Mouse (Mus musculus) heart, adult 8-10 months (tissue): ENCODE data around the gene Actg1. TPM values are rescaled to one million over a fixed set of nuclear protein-coding genes. Genes with fewer than 3 reads are reported as not detected.

Source experiments
- DNase-seq: peaks from one replicate; pipeline ENCODE4 v3.0.0; 2022; ENCODE audit warnings: low spot score
- total RNA-seq, 4 experiments: library from RNA; stranded (reverse); gene quantifications; 2 replicates each; pipeline ENCODE4 v1.2.4; 2022

The Actg1 gene
- total RNA-seq: 100 to 1,000 TPM; 188 to 320 (median 251) TPM

DNA sequence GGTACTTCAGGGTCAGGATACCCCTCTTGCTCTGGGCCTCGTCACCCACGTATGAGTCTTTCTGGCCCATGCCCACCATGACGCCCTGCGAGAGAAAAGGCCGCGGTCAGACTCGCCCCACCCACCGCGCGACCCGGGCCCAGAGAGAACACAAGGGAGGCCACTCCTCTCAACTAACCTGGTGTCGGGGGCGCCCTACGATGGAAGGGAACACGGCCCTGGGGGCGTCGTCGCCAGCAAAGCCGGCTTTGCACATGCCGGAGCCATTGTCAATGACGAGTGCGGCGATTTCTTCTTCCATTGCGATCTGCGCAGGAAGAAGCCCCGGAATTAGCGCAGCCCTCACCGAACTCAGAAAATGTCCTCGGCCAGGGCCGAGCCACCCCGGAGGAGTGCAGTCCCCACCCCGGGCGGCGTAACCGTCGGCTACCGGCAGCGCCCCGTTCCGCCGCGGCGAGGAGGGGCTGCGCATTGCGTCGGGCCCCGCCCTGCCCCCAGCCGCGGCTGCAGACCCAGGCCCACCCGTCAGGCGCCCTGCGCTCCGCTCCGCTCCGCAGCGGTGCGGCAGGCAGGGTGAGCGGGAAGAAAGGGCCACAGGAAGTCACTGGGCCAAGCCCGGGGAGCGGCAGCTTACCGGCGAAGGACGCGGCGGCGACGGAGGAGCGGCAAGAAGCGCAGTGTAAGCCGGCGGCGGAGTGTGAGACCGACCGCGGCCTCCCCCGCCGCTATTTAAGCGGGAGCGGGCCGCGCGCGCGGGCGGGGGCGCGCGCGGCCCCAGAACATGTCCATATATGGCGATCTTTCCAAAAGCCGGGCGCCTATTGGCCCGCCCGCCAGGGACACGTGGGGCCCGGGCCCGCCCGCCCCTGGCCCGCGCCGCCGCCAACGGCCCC is at the start of gene Actg1:
Gene Actg1 (minus strand): TSS at position 752 of the 893 bp plus-strand sequence.
- DNase-seq: peak; percentile 85

DNA sequence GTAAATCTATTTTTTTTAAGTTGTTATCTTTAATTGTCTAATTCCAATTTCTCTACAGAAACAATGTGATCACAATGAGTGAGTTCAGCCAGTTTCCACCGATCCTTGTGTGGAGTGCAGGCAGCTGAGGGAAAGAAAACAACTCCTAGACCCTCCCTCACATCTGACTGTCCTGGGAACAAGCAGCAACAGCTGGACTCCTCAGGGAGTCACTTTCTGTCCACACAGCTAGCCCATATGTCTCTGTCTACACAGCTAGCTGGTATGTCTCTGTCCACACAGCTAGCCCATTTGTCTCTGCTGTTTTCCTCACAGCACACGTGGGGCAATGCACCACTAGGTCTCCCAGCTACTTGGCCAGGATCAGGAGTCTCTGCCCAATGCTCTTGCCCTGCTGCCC is 49.3 kb upstream of the Actg1 start:
- DNase-seq: no peak

DNA sequence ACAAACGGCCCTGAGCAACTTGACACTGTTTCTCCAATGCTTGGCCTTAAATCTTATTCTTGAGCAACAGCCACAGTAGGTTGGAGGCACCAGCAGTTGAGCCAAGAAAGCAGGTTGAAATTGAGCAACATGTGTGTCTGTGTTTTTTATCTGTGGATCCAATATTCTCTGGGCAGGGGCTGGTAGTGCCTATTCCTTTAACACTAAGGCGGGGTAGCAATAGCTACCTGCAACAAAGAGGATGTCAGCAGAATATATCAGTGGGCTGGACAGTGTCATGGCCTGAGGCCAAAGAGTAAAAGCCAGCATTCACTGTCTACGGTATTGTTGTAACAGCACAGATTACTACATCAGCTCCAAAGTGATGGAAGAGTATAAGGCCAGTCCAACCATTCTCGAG is 47.3 kb upstream of the Actg1 start:
- no peak for DNase-seq

GRCm38 (mm10) chr11:120388580-120388979 is 40.2 kb upstream of the Actg1 start:
- DNase-seq: no peak

DNA sequence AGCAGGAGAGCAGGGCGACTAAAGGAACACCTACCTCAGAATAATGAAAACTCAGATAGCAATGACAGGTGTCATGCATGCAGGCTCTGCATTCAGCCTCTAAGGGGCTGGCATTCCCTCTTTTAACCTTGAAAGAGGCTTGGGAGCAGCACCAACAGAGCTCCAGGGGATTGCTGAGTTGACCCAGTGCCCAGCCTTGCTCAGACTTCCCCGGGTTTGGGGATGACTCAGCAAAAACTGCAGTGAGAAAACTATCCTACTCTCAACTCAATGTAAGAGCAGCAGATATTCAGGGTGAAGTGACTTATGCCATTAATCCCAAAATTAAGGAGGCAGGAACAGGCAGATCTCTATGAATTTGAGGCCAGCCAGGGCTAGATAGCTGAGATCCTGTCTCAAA is 38.8 kb upstream of the Actg1 start:
- no peak for DNase-seq

DNA sequence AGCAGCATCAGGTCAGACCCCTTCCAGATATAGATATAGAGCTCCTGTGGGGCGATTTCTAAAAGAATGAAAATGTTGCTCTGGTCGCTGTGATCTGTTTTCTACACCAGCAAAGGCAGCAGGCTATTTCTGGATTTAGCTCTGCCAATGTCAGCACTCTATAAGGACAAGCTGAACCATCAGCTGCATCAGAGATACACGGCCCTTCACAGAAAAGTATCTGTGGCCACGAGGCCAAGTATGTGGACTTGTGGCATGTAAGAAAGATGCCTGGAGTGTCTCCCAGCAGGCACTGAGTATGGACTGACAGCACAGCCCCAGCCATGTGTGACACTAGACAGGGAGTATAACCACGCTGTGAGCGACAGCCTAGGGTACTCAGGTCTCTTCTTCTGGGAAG is 38.3 kb upstream of the Actg1 start:
- no peak for DNase-seq

- DNase-seq: peak; percentile 33
Observed at GRCm38 (mm10) chr11:120382509-120382908, 34.2 kb upstream of the Actg1 start.

GRCm38 (mm10) chr11:120381157-120381556 is 32.8 kb upstream of the Actg1 start:
- DNase-seq: no peak

DNA sequence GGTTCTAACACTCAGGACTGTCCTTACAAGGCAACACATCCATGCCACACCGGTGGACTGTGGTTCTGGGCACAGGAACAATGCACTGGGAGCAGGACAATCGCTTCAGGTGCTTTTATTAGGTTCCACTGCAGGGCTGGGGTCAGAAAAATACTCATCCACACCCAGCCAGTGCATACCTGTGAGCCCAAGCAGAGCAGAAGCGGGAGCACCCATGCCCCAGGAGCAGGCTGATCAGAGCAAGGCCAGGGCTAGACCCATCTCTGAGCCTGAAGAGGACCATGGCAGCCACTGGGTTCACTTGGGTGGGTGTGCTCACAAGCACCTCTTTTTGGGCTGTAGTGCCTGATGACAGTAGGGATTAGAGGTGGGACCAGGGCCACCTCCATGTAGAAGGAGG is 31.9 kb upstream of the Actg1 start:
- DNase-seq: no peak

DNA sequence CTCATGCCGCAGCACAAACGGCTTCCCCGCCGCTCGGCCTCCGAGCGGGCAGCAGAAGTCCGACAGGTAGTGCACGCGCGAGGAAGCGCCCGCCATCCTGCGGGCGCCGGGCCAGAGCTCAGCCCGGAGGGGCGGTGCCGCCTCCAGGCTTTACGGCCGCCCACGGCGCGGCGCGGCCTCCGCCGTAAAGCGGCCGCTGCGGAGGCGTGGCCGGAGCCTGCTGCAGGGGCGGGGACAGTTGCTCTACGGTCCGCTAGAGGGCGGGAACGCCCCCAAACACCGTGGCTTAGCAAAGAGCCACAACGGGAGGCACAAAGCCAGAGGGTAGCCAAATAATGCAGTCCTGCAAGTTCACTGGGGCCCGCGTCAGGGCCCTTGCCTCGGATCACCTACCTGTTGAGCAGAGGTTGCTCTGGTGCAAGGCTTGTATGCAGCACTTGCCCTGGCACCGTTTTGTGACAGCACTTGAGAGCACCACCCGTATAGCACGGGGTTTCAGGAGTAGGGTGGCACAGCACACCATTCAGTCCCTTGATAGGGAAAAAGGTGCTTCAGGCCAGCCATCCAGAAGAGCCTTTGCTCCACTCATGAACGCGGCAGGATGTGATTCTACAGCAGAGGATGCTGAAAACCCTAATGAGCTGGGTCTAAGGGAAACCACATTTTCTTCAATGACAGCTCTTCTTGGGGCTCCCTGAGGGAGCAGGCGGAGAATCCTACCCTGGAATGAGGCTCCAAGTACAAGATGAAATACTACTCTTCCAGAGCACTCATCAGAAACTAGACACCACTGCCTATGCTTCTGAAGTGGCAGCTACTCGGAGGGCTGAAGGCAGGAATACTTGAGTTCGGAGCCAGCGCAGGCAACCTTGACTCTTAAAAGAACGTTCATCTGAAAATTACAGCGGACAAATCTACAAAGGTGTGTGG is 30.5 kb upstream of the Actg1 start, which contains the start of gene Faap100:
Gene Faap100 (minus strand): TSS at position 154 of the 930 bp plus-strand sequence.
- DNase-seq: peak; percentile 85

GRCm38 (mm10) chr11:120378031-120378610 is 29.8 kb upstream of the Actg1 start:
- DNase-seq: no peak

DNA sequence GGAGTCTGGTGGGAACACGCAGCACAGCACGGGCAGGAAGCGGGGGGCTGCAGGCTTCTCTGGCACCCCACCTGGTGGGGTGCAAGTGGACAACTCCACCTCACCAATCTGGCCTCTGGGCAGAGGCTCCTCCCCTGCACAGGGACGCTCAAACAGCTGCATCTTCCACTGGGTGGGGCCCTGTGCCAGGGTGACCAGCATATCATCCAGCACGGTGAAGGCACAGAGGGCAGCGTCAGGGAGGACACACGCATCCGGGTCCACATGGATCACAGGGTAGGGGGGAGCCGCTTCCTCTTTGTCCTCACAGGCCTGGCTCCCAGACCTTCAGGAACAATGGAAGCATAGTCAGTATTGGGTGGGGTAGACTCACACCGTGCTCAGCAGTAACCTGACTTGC is 29.0 kb upstream of the Actg1 start:
- DNase-seq: no peak

DNA sequence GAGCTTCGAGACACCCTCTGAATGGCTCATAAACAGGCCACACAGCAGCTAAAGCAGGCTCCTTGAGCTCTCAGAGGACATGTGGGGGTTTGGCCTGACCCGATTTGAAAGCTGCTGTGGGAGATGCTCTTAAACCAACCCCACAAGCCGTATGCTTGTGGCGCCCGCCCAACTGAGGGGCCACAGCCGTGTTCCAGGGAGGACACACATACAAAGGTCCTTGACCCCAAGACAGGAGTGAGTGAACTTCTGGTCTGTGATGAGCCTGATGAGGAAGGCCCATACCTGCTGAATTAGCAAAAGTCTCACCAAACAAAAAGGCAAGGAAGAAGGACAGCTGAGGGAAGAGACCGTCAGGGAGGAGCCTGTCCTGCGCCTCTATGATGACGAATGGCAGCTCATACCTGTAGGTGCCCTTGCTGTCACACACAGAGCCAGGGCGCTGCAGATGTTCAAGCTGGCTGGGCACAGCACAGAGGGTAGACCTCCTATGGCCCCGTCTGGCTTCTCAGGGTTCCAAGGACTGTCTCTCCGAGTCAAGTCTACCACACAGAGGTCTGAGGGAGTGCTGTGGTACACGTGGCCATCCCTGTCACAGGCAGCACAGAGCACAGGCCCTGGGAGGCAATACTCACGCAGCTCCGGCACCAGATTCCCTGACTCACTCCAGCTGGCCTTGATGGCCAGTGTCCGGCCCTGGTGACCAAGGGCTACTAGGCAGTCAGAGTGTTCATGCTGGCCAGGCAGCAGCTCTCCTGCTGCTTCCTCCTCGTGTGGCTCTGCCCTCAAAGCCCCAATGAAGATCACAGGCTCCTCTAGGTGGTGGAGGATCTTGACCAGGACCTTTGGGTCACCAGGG is 28.2 kb upstream of the Actg1 start:
- no peak for DNase-seq

- DNase-seq: no peak
Observed at GRCm38 (mm10) chr11:120375324-120375723, 27.0 kb upstream of the Actg1 start.

DNA sequence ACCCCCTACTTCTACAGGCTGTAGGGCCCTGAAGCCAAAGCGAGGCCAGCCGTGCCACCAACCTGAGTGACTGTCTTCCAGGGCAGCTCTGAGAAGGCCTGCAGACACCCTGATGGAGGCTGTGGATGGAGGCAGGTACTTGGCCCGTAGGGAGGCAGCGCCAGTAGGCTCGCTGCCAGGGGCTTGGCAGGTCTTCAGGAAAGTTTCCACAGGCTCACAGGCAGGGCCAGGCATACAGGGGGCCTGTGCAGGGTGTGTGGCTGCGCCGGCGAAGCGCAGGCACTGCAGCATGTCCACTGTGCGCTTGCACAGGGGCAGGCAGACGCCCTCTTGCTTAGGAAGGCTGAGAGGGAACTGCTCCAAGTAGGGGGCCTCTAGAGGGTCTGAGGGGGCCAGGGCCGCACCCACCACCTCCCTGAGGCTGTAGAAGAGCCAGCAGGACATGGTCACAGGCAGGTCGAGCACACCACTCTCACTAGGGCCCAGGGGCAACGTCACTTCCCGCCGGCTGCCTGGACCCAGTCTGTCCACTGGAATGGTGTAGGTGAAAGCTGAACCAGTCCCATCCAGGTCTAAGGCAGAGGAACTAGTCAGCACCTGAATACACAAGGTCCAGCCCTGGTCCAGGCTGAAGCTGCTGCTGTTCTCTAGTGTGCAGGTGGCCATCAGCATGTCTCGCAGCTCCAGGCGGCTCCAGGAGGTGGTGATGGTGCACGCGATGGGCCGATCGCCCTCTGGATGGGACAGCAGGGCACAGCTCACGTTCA is 25.7 kb upstream of the Actg1 start:
- DNase-seq: peak; percentile 72

- DNase-seq: no peak
Observed at GRCm38 (mm10) chr11:120373025-120373424, 24.7 kb upstream of the Actg1 start.

DNA sequence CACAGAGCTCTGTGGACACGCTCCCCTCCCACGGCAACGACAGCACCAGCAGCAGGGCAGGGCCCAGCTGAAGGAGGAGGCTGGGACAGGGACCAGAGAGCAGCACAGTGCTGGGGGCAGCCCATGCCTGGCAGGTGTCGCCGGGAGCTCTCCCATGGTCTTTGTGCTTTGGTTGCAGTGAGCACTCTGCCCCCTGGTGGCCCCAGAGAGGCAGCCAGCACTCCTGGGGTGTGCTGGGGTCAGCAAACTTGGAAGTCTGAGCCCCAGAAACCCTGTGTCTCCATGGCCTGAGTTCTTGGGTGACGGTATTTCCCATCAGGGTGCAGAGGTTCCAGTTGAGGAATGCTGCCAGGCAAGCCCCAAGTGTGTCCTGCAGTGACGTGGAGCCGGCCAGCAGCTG is 21.3 kb upstream of the Actg1 start:
- DNase-seq: no peak

GRCm38 (mm10) chr11:120366443-120367027 is 18.2 kb upstream of the Actg1 start:
- DNase-seq: no peak

DNA sequence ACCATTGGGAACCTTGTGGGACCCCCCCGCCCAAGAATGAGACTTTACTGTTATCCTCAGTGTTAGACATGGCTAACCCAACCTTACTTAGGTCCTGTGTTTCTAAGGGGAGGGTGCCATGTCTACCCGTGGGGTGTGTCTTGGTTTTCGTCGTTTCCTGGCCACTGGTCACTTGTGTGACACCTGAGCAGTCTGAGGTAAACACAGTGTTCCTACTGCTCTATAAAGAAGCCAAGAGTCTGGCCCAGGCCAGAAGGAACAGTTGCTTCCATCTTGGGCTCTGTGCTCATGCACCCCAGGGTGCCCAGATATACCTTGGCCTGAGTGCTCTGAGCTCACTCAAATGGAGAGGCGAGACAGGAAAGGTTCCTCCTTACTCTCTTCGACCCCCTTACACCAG is 14.5 kb upstream of the Actg1 start:
- no peak for DNase-seq

GRCm38 (mm10) chr11:120361295-120361694 is 13.0 kb upstream of the Actg1 start, which contains the start of gene Fscn2:
Fscn2 (plus strand) TSS chr11:120361534.
- no peak for DNase-seq
